Mouse (Mus musculus) adipocyte (in vitro differentiated cells): ENCODE results near the gene Ipp.
A peak's percentile ranks its signal among the peaks of the same experiment; 100 is the strongest.

Experiments
- DNase-seq: peaks from one replicate; pipeline ENCODE4 v3.0.0-alpha.2; 2016; ENCODE audit warnings: low spot score

Gene Ipp

GRCm38 (mm10) chr4:116507425-116508218 is at the start of gene Ipp:
Gene Ipp, plus strand, starts transcription at chr4:116507549.
- DNase-seq: peak; percentile 90

DNA sequence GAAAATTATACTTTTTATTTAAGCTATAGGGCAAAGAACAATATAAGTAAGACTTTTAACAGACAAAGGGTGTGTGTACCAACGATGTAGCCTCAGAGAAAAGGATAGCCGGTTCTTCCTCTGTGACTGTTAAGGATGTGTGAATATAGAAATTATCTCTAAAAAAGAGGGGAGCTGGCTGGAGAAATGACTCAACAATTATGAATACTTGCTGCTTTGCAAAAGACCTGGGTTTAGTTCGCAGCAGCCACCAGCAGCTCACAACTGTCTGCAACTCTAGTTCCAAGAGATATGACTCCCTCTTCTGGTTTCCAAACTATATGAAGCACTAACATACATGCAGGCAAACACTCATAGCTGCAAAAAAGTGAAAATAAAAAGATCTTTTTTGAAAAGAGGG is 45.4 kb upstream of the Ipp start:
- DNase-seq: no peak

DNA sequence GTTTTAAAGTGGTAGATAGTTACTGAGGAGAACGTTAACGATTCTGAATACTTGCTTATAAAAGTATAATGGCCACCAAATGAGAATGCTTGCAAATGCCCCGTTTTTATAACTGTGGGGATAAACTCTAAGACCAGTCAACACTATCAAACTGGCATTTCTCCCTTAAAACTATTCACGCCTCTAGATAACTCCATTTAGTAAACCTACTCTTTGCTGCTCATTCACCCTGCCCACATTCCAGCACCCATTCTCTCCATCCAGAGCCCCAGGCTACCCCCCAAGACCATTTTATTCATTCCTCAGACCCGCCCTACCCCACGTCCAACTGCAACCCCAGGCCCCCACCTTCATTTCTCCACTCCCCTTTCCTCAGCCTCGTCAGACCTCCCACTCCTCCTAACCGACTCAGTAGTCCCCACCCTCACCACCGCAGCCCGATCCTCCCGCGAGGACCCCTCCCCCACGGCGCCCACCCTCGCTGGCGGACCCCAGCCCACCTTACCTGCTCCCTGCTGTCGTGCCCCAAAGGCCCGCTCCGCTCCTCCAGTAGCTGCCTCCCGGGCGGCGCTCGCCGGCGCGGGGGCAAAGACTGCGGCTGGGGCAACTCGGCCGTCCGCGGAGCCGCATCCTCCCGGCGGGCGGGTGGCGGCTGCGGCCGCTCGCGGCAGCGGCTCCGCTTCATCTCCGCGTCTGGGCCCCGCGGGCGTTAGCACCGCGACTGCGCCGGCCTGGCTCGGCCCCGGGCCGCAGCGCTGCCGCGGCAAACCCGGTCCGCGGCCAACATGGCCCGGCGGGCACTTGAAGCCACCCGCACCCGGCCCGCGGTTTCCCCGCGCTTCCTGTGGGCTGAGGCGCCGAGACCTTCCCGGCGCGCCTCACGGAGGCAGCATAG is 43.9 kb upstream of the Ipp start:
- DNase-seq: peak; percentile 29

GRCm38 (mm10) chr4:116464126-116464981 is 43.0 kb upstream of the Ipp start, which contains the start of gene Mast2:
Gene Mast2, minus strand, starts transcription at chr4:116464183.
- peak; percentile 88 for DNase-seq

- no peak for DNase-seq
These were observed 26.0 kb upstream of the Ipp start for GRCm38 (mm10) chr4:116481322-116481721.

- peak; percentile 28 for DNase-seq
These were observed 23.9 kb upstream of the Ipp start for GRCm38 (mm10) chr4:116483476-116483875.

GRCm38 (mm10) chr4:116491119-116491536 is 16.2 kb upstream of the Ipp start:
- DNase-seq: peak; percentile 24

- DNase-seq: peak; percentile 72
These were observed 15.5 kb upstream of the Ipp start for GRCm38 (mm10) chr4:116491886-116492285.

GRCm38 (mm10) chr4:116492460-116492859 is 14.9 kb upstream of the Ipp start:
- DNase-seq: peak; percentile 91

DNA sequence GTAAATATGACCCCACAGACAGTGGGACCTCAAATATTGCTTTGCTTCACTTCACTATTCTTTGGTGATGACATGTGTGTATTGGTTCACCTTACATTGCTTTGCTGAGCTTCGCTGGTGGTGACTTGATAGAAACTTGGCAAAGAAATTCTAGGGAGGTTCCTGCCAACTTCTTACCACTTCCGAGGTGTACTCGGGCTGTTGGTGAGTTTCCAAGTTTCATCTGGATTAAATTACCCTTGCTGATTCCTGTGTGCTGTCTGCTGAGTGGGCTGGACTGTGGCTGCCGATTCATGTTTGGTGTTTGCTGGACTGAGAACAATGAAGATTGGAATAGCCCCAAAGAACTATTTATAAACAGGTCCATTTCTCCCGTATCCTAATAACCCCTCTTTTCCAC is 13.7 kb upstream of the Ipp start:
- peak; percentile 44 for DNase-seq

DNA sequence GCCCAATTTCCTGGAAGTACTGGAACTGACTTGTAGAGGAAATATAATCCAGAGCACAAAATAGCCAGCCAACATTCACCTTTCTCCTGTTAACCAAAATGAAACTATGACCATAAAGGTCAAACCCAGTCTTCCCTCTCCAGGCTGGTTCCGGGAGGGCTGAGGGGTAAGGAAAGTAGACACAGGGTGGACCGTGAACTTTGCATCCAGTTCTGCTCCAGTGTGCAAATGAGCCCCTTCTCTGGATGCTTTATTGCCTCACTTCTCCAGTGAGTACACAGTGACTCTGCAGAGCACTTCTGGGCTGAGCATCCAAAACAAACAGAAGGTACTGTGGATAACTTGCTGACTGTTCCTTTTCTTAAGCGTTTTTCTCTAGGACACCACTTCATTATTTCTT is 7.4 kb upstream of the Ipp start:
- DNase-seq: peak; percentile 32

- DNase-seq: no peak
These were observed 394 bp upstream of the Ipp start for GRCm38 (mm10) chr4:116506886-116507424.

- no peak for DNase-seq
These were observed 23.8 kb downstream of the Ipp start for GRCm38 (mm10) chr4:116531109-116531508.

DNA sequence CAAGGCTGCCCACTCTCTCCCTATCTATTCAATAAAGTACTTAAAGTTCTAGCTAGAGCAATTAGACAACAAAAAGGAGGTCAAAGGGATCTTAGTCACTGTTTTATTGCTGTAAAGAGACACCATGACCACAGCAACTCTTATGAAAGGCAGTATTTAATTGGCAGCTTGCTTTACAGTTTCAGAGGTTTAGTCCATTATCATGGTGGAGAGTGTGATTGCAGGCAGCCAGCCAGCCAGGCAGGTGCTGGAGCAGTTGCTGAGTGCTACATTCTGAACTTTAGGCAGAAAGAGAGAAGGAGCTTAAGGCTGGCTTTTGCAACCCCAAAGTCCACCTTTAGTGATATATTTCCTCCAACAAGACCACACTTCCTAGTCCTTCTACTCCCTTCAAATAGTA is 29.0 kb downstream of the Ipp start:
- DNase-seq: peak; percentile 31

DNA sequence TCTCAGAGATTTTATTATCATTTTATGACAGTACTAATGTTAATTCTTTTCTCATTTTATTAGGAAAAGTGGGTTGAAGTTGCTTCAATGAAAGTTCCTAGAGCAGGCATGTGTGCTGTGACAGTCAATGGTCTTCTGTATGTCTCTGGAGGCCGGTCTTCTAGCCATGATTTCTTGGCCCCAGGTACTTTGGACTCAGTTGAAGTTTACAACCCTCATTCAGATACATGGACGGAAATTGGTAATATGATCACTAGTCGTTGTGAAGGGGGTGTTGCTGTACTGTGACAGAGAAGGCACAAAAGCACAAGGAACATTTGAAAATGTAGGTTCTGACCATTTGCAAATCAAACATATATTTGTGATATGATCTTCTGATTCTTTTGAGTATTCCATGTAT is 30.4 kb downstream of the Ipp start:
- no peak for DNase-seq

DNA sequence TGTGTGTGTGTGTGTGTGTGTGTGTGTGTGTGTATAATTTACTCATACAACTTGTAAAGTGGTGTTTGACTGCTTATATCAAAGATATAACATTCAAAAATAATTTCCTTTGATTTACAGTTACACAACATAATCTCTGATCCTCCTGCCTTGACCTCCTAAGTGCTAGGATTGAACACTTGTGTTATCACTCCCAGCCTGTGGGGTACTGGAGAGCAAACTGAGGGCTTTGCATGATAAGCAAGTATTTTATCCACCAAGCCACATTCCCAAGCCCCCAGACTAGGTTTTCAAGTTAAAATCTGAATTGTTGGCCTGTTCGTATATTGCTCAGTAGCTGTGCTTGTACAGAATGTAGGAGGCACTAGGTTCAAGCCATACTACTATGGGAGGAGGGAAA is 43.1 kb downstream of the Ipp start:
- DNase-seq: no peak

- no peak for DNase-seq
These were observed 45.7 kb downstream of the Ipp start for GRCm38 (mm10) chr4:116553035-116553434.

DNA sequence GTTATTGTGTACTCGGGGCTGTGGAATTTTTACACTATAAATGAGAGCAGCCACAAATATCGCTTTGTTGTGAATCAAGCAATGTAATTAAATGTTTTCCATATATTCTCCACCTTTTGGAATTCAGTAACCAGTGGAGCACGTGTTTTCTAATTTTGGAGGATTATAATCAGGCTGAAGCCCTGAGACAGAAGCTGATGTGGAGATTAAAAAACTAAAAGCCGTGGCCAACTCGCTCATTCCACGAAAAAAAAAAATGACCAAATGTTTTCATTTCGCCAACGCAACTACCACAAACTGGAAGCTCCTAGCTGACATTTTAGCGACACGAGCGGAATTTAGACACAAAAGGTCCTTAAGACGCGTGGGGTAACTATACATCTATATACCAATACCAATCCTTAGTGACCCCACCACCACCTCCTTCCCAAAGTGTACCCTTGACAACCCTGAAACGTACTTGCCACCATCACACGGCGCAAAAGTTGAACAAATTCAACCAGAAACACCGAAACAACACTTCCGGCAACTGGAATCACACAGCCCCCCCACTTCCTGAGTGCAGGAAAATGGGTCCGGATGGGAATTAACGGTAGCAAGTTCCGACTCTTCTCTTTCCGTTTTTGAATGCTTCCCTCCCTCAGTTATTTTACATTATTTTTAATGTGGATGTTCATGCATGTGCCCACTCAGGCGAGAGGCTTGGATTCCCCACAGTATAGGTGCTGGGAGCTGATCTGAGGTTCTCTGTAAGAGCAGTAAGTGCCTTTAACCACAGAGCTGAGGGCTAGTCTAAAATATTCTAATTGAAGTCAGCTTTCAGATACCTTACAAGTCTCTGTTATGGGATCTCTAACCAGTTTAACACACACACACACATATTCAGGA is 48.3 kb downstream of the Ipp start, which contains the start of gene Tmem69:
Gene Tmem69, minus strand, starts transcription at position 524 of the 888 bp plus-strand sequence.
- DNase-seq: peak; percentile 84

GRCm38 (mm10) chr4:116556561-116557305 is 49.4 kb downstream of the Ipp start:
- peak; percentile 93 for DNase-seq
